Mouse (Mus musculus) gastrocnemius, adult 8-10 months (tissue): ENCODE measurements at regions not wholly inside any gene's neighbourhood (a gene's known extent, or its start where the extent isn't known, plus 50 kb on each side); places are given as distances from the start of the nearest gene placed in this dataset.

Experiments used
- DNase-seq, 2 experiments: peaks; one replicate each; pipeline ENCODE4 v3.0.0; 2022; ENCODE audit warnings: low spot score in 2 of 2

- no peak for DNase-seq
Observed at GRCm38 (mm10) chr15:31173309-31174115, 50.6 kb upstream of the Dap start.
